Mouse (Mus musculus): ENCODE measurements around the gene Zdhhc19. TPM values are rescaled to one million over a fixed set of nuclear protein-coding genes. Genes with fewer than 3 reads are reported as not detected.
A peak's percentile ranks its signal among the peaks of the same experiment; 100 is the strongest.

Gene Zdhhc19
- polyA plus RNA-seq, 1 experiment from 2014 or later, result not detected

- Histone ChIP-seq H3K27me3 (replicated peaks) (no peaks in the 10 kb centered on the region), H3K36me3 (no peaks in the 10 kb centered on the region), H3K4me3 (replicated peaks) (no peak overlapping the region), H3K9me3 (replicated peaks) (no peaks in the 10 kb centered on the region), H3K4me1 (peaks cover 24% of the 10 kb centered on the region), H3K9ac (replicated peaks) (no peak overlapping the region), H3K4me2 (no peak overlapping the region), H3K27ac (replicated peaks) (no peak overlapping the region)
- no peak for ATAC-seq (ENCODE audit: low FRiP score)
- 60% methylated on average over 9 of the region's 9 CpGs for WGBS
Measured at GRCm38 (mm10) chr16:32520372-32520748, 24.3 kb downstream of the Zdhhc19 start.

DNA sequence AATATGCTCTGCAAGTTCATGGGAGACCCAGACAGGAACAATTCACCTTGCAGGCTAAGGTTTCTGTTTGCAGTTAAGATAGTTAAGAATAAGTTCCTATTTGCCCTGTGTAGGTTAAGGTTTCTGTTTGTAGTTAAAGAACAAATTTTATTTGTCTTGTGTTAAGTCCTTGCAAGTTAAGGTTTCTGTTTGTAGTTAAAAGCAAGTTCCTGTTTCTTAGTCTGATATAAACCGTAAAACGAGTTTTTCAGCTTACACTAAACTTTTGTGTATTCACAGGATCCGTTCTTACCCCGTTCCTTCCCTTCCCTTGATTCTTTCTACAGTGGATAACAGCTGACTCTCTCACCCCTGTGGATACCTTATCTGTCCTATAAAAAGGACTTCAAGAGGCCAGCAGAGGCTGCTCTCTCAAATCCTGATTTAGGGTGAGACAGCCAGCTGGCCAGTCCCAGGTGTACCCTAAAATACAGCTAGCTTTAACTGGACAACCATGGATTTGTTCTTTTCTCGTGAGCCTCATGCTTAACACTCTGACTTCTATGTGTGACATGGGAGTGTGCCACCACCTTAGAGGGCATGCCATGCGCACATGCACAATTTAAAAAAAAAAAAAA lies 26.6 kb downstream of the Zdhhc19 start:
- Histone ChIP-seq H3K36me3 (no peaks in the 10 kb centered on the region), H3K9me3 (replicated peaks) (no peaks in the 10 kb centered on the region), H3K9ac (replicated peaks) (no peak overlapping the region), H3K4me2 (no peak overlapping the region), H3K27me3 (replicated peaks) (no peaks in the 10 kb centered on the region), H3K27ac (replicated peaks) (no peak overlapping the region), H3K4me1 (peaks cover 13% of the 10 kb centered on the region), H3K4me3 (replicated peaks) (no peak overlapping the region)
- WGBS, result 84% methylated on average over 6 of the region's 6 CpGs
- ATAC-seq (ENCODE audit: low FRiP score), result no peak

DNA sequence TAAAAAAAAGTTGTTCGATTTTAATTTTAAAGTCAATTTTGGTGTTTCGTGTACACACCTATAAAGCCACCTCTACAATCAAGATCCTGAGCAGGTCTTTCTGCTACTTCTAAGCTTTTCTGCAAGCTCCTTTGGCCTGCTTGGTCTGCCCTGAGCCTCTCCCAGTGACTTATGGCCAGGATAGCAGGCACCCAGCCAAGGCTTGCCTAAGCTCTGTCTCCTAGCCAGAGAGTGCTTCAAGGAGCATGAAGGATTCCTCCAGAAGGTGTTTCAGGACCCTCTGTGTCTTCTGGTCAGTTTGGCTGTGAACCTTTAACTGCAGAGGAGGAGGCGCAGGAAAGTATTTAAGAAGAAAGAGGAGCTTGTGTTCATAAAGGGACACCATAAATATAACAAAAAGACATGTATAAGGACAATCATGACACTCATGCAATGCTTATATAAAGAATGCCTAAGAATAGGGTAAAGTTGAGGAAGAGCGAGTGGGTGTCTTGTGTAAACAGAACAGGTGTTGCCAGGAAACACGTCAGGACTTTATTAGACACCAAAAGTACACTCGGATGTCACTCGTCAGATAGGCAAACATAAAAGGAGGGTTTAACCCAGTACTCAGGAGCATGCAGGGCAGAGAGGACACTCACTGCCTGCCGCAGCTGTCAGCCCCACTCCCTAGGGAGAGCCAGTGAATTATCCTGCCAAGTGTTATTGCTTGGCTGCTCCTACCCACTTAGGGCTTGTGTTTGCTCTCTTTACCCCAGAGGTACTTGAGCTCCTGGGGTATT lies 27.6 kb downstream of the Zdhhc19 start:
- 46% methylated on average over 8 of the region's 8 CpGs for WGBS

GRCm38 (mm10) chr16:32524244-32524615 lies 28.2 kb downstream of the Zdhhc19 start:
- no peak overlapping the region for H3K4me2 ChIP-seq
- no peak overlapping the region for H3K9ac ChIP-seq (replicated peaks)
- peak overlapping the region; percentile 45; the same call in 1 of the 2 replicates for H3K27ac ChIP-seq (replicated peaks)
- no peaks in the 10 kb centered on the region for H3K27me3 ChIP-seq (replicated peaks)
- H3K4me1 ChIP-seq, result peaks cover 13% of the 10 kb centered on the region
- H3K9me3 ChIP-seq (replicated peaks), result no peaks in the 10 kb centered on the region
- no peaks in the 10 kb centered on the region for H3K36me3 ChIP-seq
- WGBS, result 22% methylated on average over 5 of the region's 5 CpGs
- no peak overlapping the region for H3K4me3 ChIP-seq (replicated peaks)
- no peak for ATAC-seq (ENCODE audit: low FRiP score)

More for the DNA sequence above, 27.6 kb downstream of the Zdhhc19 start:
- no peaks in the 10 kb centered on the region for H3K36me3 ChIP-seq
- no peak overlapping the region for H3K4me2 ChIP-seq
- no peaks in the 10 kb centered on the region for H3K9me3 ChIP-seq (replicated peaks)
- no peak overlapping the region for H3K9ac ChIP-seq (replicated peaks)
- peaks cover 13% of the 10 kb centered on the region for H3K4me1 ChIP-seq
- ATAC-seq (ENCODE audit: low FRiP score), result peak; percentile 70; the same call in 1 of the 2 replicates
- H3K27me3 ChIP-seq (replicated peaks), result no peaks in the 10 kb centered on the region
- peak overlapping the region; percentile 45; the same call in 1 of the 2 replicates for H3K27ac ChIP-seq (replicated peaks)
- no peak overlapping the region for H3K4me3 ChIP-seq (replicated peaks)

DNA sequence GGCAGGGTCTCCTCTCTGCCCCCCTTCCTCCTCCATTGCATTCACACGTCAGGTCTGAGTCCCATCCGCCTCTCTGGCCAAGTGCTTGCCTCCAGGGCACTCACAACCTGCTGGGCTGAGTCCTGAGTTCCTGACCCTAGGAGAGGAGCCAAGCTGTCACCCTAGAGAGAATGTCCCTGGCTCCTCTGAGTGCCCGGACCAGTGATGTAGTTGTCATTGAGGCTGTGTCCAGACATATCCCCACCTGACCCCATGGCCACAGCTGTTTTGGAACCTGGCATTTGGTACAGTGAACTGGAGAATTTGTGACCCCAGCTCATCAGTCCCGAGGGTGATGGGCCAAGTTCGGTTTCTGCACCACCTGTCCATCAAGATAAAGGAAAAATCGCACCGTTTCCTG lies 30.8 kb downstream of the Zdhhc19 start:
- Histone ChIP-seq H3K4me3 (replicated peaks) (no peak overlapping the region), H3K4me1 (peaks cover 13% of the 10 kb centered on the region), H3K9ac (replicated peaks) (no peak overlapping the region), H3K9me3 (replicated peaks) (no peaks in the 10 kb centered on the region), H3K27me3 (replicated peaks) (no peaks in the 10 kb centered on the region), H3K4me2 (no peak overlapping the region), H3K27ac (replicated peaks) (no peak overlapping the region), H3K36me3 (no peaks in the 10 kb centered on the region)
- ATAC-seq (ENCODE audit: low FRiP score), result no peak
- 67% methylated on average over 7 of the region's 7 CpGs for WGBS

GRCm38 (mm10) chr16:32532878-32533826 lies 37.1 kb downstream of the Zdhhc19 start:
- H3K4me1 ChIP-seq, result peaks cover 6% of the 10 kb centered on the region; the same call in 1 of the 2 replicates
- WGBS, result 69% methylated on average over 18 of the region's 18 CpGs
- H3K4me3 ChIP-seq (replicated peaks), result no peak overlapping the region
- no peak overlapping the region for H3K4me2 ChIP-seq
- no peaks in the 10 kb centered on the region for H3K27me3 ChIP-seq (replicated peaks)
- H3K9ac ChIP-seq (replicated peaks), result no peak overlapping the region
- no peak overlapping the region for H3K27ac ChIP-seq (replicated peaks)
- H3K36me3 ChIP-seq, result no peaks in the 10 kb centered on the region
- ATAC-seq (ENCODE audit: low FRiP score), result no peak
- H3K9me3 ChIP-seq (replicated peaks), result no peaks in the 10 kb centered on the region

DNA sequence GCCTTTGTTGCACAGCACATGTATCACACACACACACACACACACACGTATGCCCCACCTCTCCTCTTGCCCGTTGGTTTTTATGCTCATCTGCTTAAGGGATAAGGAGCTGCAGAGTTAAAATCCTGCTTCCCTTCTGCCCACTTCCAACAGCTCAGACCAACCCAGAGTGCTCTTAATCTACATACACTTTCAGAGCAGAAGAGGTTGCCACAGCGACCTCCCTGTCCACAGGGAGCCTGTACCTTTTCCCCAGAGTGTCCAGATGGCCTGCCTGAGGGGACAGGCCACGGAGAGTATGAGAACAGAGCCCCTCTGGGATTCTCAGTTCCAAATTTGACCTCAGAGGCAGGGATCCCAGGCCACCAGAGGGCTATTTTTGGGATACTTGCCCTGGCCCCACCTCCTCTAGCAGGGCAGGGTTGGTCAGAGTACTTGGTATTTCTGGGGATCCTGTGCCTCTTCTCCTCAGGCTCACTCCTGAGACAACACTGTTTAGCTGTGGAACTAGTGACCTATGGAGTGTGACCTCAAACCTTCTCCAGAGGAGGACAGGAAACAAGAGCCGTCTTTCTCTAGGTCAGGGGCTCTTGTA lies 39.2 kb downstream of the Zdhhc19 start:
- ATAC-seq (ENCODE audit: low FRiP score), result no peak
- WGBS, result 41% methylated on average over 5 of the region's 5 CpGs
- H3K4me2 ChIP-seq, result no peak overlapping the region
- H3K4me3 ChIP-seq (replicated peaks), result no peak overlapping the region
- no peaks in the 10 kb centered on the region for H3K27me3 ChIP-seq (replicated peaks)
- H3K36me3 ChIP-seq, result no peaks in the 10 kb centered on the region
- H3K27ac ChIP-seq (replicated peaks), result no peak overlapping the region
- H3K4me1 ChIP-seq, result peaks cover 6% of the 10 kb centered on the region; the same call in 1 of the 2 replicates
- no peaks in the 10 kb centered on the region for H3K9me3 ChIP-seq (replicated peaks)
- H3K9ac ChIP-seq (replicated peaks), result no peak overlapping the region

DNA sequence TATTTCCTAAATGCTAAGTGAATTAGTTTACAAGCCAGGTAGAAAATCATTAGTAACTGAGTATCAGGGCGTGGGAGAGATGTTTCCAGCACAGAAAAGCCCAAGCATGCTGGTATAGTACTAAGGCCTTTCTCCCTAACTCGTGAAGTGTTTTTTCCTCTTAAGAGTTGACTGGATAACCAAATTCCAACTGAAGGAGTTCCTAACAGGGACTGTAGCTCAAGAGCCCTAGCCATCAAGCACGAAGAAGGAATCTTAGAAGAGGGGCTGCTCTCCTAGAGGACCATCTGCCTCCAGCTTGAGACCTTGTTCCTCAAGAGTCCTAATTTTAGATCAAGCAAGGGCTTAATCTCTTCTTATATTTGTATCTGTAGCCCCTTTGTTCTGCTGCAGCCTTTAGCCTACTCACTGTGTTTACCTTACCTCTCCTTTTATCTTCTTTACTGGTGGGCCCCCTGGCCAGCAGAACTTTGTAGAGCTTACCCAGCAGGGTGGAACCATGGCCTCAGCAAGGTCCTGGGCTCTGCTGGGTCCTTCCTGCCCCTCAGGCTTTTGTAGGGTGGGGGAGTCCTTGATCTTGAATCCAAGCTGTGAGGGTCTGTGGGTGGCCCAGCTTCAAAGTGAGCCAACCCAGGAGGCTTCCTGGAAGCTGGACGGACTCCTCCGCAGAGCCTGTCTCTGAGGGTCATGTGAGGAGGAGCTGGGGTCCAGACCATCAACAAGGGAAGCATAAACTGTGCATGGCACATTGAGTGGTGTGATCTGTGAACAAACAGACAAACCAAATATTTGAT lies 42.0 kb downstream of the Zdhhc19 start:
- Histone ChIP-seq H3K4me2 (no peak overlapping the region), H3K4me3 (replicated peaks) (no peak overlapping the region), H3K9me3 (replicated peaks) (no peaks in the 10 kb centered on the region), H3K36me3 (no peaks in the 10 kb centered on the region), H3K27me3 (replicated peaks) (no peaks in the 10 kb centered on the region), H3K4me1 (peaks cover 6% of the 10 kb centered on the region; the same call in 1 of the 2 replicates), H3K9ac (replicated peaks) (no peak overlapping the region), H3K27ac (replicated peaks) (no peak overlapping the region)
- 57% methylated on average over 5 of the region's 5 CpGs for WGBS
- no peak for ATAC-seq (ENCODE audit: low FRiP score)

- H3K36me3 ChIP-seq, result no peaks in the 10 kb centered on the region
- no peaks in the 10 kb centered on the region for H3K9me3 ChIP-seq (replicated peaks)
- H3K27ac ChIP-seq (replicated peaks), result no peak overlapping the region
- peaks cover 6% of the 10 kb centered on the region; the same call in 1 of the 2 replicates for H3K4me1 ChIP-seq
- no peak overlapping the region for H3K4me2 ChIP-seq
- no peaks in the 10 kb centered on the region for H3K27me3 ChIP-seq (replicated peaks)
- no peak for ATAC-seq (ENCODE audit: low FRiP score)
- 32% methylated on average over 3 of the region's 3 CpGs for WGBS
- no peak overlapping the region for H3K9ac ChIP-seq (replicated peaks)
- H3K4me3 ChIP-seq (replicated peaks), result no peak overlapping the region
Measured at GRCm38 (mm10) chr16:32538761-32539255, 42.7 kb downstream of the Zdhhc19 start.

DNA sequence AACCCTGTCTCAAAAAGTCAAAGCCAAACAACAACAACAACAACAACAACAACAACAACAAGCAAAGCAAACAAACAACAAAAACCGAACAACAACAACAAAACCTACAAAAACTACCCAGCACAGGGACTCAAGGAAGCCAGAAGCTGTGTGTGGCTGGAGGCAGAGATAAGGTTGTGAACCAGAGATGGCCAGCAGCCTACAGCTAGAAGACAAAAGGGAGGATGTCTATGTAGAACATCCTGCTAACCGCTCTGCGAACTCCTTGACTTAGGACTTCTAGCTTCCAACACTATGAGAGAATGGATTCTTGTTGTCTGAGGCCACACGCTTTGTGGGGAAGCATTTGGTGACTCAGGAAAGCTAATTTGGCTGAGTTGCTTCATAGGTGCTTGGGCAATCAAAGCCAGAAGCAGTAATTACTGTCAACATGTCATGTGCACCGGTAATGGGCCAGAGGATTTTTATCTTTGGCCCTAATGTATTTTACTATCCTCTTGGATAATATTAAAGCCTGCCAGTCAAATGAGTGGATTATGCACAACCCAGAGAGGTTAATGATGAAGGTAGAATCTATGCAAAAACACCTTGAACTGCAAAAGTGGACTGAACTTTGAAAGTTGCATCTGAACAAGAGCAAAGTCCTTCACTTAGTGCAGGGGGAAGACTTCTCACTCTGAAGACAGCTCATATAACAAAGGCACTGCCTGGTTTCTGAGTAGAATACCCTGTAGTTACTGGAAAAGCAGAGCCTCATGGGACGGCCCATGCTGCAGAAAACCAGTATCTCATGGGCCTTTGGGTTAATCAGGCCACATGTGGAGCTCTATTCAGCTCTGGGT lies 45.5 kb downstream of the Zdhhc19 start:
- Histone ChIP-seq H3K9me3 (replicated peaks) (no peaks in the 10 kb centered on the region), H3K4me2 (no peak overlapping the region), H3K27me3 (replicated peaks) (no peaks in the 10 kb centered on the region), H3K27ac (replicated peaks) (no peak overlapping the region), H3K9ac (replicated peaks) (no peak overlapping the region), H3K4me1 (no peaks in the 10 kb centered on the region), H3K4me3 (replicated peaks) (no peak overlapping the region), H3K36me3 (no peaks in the 10 kb centered on the region)
- ATAC-seq (ENCODE audit: low FRiP score), result no peak
- WGBS, result 90% methylated on average over 6 of the region's 6 CpGs
